Mouse (Mus musculus): ENCODE measurements around the gene Fam221a. TPM values are rescaled to one million over a fixed set of nuclear protein-coding genes. Genes with fewer than 3 reads are reported as not detected.

The Fam221a gene
- 1 to 10 TPM; 2.1 to 3.4 TPM for total RNA-seq (2021)
- long read RNA-seq, experiment 1, partial matches to known transcripts, result 1 of 6 reads
- long read RNA-seq, experiment 1, other reads (novel, unspliced or antisense), result 2 of 6 reads
- long read RNA-seq, experiment 2, partial matches to known transcripts, result 0 of 3 reads
- long read RNA-seq, experiment 2, other reads (novel, unspliced or antisense), result 0 of 3 reads

DNA sequence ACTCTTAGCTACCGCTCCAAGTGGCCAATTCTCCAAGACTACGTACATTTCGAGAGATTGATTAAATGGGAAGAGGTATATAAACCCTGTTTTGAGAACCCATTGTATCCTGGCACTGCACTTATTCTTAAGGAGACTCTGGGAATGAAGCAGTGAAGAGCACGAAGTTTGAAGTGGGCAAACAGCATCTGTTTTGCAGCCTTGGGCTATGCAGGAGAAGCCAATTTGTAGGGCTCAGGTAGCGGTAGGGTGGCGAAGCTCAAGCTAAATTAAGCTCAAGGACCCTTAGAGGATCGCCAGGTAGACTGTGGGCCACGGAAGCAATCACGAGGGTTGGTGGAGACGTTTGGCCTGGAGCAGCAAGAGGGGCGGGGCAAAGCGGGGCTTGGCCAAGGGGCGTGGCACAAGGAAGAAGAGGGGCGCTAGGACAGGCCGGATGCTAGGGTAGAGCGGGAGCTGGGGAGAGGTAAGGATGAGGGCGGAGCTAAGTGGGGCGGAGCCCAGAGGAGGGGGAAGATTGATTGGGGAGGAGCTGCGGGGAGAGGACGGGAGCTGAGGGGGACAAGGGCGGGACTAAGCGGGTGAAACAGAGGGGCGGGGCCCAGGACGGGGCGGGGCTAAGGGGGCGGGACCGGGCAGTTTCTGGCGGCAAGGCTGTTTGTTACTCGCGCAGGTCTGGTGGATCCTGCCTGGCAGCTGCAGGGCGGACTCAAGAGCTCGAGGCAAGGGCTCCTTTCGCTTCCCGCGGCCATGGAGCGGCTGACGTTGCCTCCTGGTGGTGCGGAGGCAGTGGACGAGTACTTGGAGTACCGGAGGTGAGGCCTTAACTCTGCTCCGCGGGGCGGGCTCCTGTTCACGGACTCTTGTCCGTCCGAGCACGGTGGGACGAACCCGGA, at the start of gene Fam221a:
Gene Fam221a, plus strand, starts transcription at position 581 of the 896 bp plus-strand sequence.
- DNase-seq (ENCODE audit: low spot score in 2 of 2), result peak; percentile 55 to 81

DNA sequence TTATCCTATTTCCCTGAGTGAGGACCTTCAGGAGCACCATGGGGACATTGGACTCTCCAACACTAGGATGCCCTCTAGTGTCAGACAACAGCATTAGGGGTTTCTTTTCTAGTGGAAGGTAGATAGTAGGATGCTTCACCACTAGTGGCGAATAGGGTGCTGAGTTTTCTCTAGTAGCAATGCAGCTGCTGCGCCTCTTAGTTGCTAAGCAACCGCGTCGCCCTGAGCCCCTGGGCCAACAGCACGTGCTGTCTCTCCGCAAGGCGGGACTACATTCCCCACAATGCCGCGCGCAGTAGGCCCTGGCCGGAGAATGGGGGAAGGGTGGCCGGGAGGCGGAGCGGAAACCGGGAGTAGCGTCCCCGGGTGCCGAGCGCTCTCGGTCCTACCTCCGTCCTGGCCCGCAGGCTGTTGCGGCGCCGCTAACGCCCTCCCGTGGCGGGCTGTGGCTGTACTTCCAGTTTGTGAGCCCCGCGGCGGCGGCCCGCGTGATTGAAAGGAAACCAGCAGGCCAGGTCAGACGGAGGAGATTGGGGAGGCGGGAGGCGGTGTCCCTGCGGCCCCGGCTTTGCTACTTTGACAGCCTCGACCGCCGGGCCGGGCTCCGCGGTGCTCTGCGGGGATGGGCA, 48.5 kb upstream of the Fam221a start, which contains the start of gene Ccdc126:
Gene Ccdc126, plus strand, starts transcription at position 309 of the 629 bp plus-strand sequence.
- peak; percentile 95 to 99 for DNase-seq (ENCODE audit: low spot score in 2 of 2)

DNA sequence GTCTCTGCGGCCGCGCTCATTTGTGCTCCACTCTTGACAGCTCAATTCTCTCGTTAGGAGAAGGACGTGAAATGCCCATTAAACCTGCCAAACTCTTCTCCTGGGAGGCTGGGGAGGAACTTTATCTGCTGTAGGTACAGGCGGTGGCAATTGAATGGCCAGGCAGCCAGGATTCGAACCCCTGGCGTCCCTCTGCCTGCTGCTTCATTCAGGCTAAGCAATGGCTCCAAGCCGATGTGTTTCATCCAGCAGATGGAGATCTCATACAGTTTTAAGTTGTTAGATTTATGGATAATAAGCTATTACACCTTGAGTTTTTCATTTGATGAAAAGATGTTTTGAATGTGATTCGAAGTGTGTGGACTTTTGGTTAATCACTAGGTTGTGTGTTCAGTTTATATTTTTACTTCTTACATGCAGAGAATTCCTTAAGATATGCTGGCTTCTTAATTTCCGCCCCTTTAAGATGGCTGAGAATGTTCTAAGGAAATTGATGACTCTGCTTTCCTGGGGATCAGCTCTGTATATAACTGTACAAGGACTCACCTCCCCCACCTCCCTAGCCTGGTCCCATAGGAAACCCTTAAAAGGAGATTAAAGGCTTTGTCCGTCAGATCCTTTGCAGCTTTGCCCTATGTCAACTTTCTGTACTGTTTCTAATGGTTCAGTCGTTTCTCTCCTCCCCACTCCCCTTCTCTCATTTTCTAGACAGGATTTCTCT, 47.8 kb upstream of the Fam221a start:
- DNase-seq (ENCODE audit: low spot score in 2 of 2), result no peak

- no peak for DNase-seq (ENCODE audit: low spot score in 2 of 2)
Measured at GRCm38 (mm10) chr6:49321341-49321740, 46.2 kb upstream of the Fam221a start.

DNA sequence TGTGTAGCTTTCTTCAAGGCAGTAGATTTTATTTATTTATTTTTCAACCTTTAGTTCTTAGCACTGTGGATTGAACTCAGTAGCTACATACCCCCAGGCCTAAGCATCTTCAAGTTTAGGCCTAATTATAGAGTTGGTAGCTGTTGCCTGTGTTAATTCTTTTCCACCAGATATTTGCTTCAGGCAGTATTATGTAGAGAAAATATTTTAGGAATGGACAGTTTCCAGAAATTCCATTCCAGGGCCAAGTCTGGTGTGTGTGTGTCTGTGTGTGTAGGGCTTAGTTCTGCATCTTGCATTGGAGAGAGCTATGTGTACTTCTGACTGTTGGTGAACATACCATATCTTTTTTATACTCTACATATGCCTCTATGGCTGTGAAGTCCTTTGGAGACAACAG, 45.5 kb upstream of the Fam221a start:
- DNase-seq (ENCODE audit: low spot score in 2 of 2), result no peak

DNA sequence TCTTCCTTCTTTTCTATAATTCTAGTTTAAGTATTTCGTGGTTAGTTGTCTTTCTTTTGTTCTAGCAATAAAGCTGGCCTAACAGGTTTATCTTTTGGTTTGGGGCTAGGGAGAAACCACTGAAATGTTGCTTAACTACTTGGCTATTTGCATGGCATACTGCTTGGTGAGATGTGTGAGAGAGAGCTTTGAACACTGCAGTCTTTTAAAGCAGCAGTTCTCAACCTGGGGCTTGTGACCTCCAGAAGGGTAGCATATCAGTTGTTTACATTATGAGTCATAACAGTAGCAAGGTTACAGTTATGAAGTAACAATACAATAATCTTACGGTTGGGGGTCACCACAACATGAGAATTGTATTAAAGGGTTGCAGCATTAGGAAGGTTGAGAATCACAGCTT, 44.6 kb upstream of the Fam221a start:
- no peak for DNase-seq (ENCODE audit: low spot score in 2 of 2)

GRCm38 (mm10) chr6:49324528-49324927, 43.0 kb upstream of the Fam221a start:
- no peak for DNase-seq (ENCODE audit: low spot score in 2 of 2)

- DNase-seq (ENCODE audit: low spot score in 2 of 2), result no peak
Measured at GRCm38 (mm10) chr6:49325294-49325693, 42.2 kb upstream of the Fam221a start.

DNA sequence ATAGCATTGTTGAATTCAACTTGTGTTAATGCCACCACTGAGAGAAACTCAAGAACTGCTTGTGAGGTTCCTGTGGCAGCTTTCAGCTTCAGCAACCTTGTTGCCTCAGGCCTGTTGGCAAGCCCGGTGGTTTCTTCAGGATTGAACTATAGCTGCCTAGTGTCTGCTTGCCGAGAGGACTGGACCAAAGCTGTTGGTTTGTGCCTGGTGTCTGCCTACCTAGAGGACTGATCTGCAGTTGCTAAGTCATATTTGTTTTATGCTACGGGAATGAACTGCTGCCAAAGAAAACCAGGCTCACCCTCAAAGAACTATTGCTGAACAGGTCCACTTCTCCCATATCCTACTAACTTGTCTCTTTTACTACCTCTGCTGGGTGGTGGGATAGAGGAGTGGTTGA, 40.7 kb upstream of the Fam221a start:
- DNase-seq (ENCODE audit: low spot score in 2 of 2), result no peak

DNA sequence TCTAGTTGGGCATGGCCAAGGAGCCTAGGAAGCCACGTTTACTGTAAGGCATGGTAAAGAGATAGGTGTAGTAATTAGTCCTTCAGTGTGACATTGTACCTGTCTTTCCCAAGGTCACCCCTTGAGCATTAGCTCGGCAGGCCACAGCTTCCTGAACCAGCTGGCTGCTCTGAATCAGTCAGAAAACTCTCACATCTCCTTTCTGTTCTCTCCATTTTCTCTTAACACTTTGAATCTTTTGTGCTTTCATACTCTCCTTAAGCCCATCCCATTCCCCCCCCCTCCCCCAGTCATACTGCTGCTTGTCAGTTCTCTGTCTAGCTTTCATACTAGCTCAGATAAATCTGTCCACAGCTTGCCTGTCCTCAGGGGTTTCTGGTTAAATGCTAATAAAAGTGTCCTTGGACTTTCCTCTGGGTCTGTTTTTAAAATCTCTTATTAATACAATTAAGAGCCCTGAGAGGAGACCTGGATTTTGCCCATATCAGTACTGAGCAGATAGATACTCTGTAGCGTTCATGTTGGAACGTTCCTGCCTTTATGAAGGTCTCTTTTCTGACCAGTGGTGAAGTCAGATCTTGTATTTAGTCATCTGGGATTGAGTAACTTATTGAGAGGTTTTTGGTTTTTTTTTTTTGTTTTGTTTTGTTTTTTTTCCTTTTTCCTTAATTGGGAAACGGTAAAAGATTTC, 36.0 kb upstream of the Fam221a start:
- no peak for DNase-seq (ENCODE audit: low spot score in 2 of 2)

DNA sequence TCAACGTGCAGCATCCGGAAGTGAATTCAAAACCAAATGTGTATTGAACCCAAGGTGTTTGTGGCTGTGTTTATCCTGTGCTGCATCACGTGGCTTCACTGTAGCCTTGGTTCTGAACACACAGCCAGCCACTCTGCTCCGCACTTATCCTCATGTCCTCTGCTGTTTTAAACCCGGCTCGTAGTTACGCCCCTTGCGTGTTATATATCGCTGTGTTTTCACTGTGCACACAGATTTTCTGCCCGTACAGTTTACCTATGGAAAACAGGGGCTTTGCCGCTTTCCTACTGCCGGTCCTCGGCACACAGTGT, 35.5 kb upstream of the Fam221a start:
- DNase-seq (ENCODE audit: low spot score in 2 of 2), result no peak

DNA sequence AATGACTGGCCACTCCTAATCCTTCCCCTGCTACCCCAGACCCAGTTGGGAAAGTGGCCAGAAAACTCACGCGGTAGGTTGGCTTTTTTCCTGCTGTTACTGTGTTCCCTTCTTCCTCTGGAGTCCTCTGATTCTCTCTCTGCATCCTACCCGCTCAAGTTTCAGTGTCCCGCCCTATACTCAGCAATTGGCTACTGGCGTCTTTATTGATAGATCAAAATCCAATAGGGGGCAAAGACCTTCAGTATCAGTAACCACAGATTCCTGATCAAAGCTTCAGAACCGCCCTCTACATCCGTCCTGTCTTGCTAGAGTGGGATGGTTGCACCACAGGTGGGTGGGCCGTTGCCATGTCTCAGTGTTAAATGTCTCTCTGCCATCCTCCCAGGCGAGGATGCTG, 29.0 kb upstream of the Fam221a start:
- no peak for DNase-seq (ENCODE audit: low spot score in 2 of 2)

GRCm38 (mm10) chr6:49339145-49339544, 28.4 kb upstream of the Fam221a start:
- DNase-seq (ENCODE audit: low spot score in 2 of 2), result no peak

DNA sequence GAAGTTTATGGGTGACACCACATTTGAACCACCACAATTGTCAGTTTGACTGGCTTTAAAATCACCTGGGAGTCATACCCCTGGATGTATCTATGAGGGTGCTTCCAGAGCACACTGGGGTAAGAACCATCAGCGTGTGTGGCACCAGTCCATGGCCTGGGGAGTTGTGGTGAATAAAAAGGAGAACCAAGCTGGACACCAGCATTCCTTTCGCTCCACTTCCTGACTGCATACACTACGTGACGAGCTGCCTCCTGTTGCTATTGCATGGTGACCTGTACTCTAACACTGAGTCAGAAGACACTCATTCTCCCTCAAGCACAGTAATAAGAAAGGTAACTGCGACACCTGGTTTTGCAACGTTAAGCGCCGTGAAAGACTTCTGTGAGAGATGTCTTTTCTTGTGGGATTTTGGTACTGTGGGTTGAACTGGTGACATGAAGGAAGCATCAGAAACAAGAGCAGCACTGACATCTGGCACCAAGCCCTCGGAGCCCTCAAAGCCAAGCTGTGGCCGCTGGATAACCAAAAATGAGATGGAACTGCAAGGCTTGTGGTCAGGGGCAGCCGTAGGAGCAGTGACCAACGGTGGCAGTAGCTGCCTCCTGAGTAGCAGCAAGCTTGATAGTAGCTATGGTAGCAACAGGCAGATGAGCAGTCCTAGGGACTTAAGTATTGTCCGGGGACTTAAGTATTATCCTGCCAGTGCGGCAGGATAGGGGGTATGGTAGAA, 23.6 kb upstream of the Fam221a start:
- no peak for DNase-seq (ENCODE audit: low spot score in 2 of 2)

GRCm38 (mm10) chr6:49349826-49350225, 17.7 kb upstream of the Fam221a start:
- DNase-seq (ENCODE audit: low spot score in 2 of 2), result no peak

DNA sequence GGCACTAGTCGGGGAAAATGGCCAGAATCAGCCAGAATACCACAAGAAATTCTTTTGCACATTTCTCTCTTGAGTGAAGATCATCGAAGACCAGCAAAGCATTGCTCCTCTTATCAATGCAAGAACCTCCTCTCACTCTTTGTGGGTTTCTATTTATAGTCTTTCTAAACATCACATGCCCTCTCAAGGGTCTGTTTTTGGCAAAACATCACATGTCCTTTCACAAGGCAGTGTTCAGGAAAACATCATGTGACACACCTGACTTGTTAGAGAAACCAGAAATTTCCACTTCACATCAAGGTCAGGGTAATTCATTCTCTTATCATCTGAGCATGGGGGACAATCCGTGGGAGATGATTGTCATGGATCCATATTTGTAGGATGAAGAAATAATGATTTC, 12.9 kb upstream of the Fam221a start:
- DNase-seq (ENCODE audit: low spot score in 2 of 2), result no peak

DNA sequence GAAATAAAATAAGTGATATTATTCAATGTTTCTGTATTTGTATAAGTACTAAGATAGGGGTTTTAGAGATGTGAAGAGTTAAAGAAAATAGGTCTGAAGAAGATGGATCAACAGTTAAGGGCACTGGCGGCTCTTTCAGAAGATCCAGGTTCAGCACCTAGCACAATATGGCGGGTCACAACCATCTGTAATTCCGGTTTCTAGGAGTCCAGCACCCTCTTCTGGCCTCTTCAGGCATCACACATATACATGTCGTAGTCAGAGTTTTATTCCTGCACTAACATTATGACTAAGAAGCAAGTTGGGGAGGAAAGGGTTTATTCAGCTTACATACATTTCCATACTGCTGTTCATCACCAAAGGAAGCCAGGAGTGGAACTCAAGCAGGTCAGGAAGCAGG, 12.4 kb upstream of the Fam221a start:
- DNase-seq (ENCODE audit: low spot score in 2 of 2), result no peak

GRCm38 (mm10) chr6:49360420-49360819, 7.1 kb upstream of the Fam221a start:
- DNase-seq (ENCODE audit: low spot score in 2 of 2), result no peak

- no peak for DNase-seq (ENCODE audit: low spot score in 2 of 2)
Measured at GRCm38 (mm10) chr6:49368212-49368611, 673 bp downstream of the Fam221a start.

- no peak for DNase-seq (ENCODE audit: low spot score in 2 of 2)
Measured at GRCm38 (mm10) chr6:49372705-49373104, 5.2 kb downstream of the Fam221a start.
